Mouse (Mus musculus): ENCODE measurements around the gene Selenof.
A peak's percentile ranks its signal among the peaks of the same experiment; 100 is the strongest.

Selenof gene

GRCm38 (mm10) chr3:144565212-144565611 is 4.9 kb upstream of the Selenof start:
- DNase-seq: no peak

- no peak for DNase-seq
Observed at GRCm38 (mm10) chr3:144568861-144569361, 1.2 kb upstream of the Selenof start.

- no peak for DNase-seq
Observed at GRCm38 (mm10) chr3:144569401-144569971, 618 bp upstream of the Selenof start.

- DNase-seq: peak in 1 of 2 experiments; percentile 93
Observed at GRCm38 (mm10) chr3:144570816-144571487, 848 bp downstream of the Selenof start.

- no peak for DNase-seq
Observed at GRCm38 (mm10) chr3:144574256-144574655, 4.2 kb downstream of the Selenof start.

- no peak for DNase-seq
Observed at GRCm38 (mm10) chr3:144577366-144578340, 7.5 kb downstream of the Selenof start.

- no peak for DNase-seq
Observed at GRCm38 (mm10) chr3:144578921-144579320, 8.8 kb downstream of the Selenof start.

- no peak for DNase-seq
Observed at GRCm38 (mm10) chr3:144579796-144580195, 9.7 kb downstream of the Selenof start.

GRCm38 (mm10) chr3:144580281-144580680 is 10.2 kb downstream of the Selenof start:
- DNase-seq: no peak

- DNase-seq: no peak
Observed at GRCm38 (mm10) chr3:144581842-144582241, 11.7 kb downstream of the Selenof start.

GRCm38 (mm10) chr3:144582306-144582705 is 12.2 kb downstream of the Selenof start:
- no peak for DNase-seq

GRCm38 (mm10) chr3:144583789-144584188 is 13.7 kb downstream of the Selenof start:
- no peak for DNase-seq

GRCm38 (mm10) chr3:144584789-144585553 is 14.9 kb downstream of the Selenof start:
- no peak for DNase-seq

- DNase-seq: no peak
Observed at GRCm38 (mm10) chr3:144586731-144587130, 16.6 kb downstream of the Selenof start.

- no peak for DNase-seq
Observed at GRCm38 (mm10) chr3:144589189-144589890, 19.2 kb downstream of the Selenof start.

GRCm38 (mm10) chr3:144592992-144593785 is 23.1 kb downstream of the Selenof start:
- DNase-seq: no peak

GRCm38 (mm10) chr3:144597121-144597520 is 27.0 kb downstream of the Selenof start:
- DNase-seq: no peak

GRCm38 (mm10) chr3:144597790-144598467 is 27.8 kb downstream of the Selenof start:
- DNase-seq: no peak

- no peak for DNase-seq
Observed at GRCm38 (mm10) chr3:144602413-144602812, 32.3 kb downstream of the Selenof start.

GRCm38 (mm10) chr3:144602819-144603218 is 32.7 kb downstream of the Selenof start:
- no peak for DNase-seq
